Mouse (Mus musculus): ENCODE results near the gene Ubl7.
"Not testable (repeated sequence)": the region's sequence is repeated elsewhere in the genome, so short reads cannot be mapped to it uniquely, and the experiment has no call there.

Ubl7 gene

GRCm38 (mm10) chr9:57910254-57911160 lies at the start of gene Ubl7:
TSS of gene Ubl7 (plus strand) at chr9:57910979.
- peak; percentile 94 for DNase-seq (ENCODE audit: low spot score)

GRCm38 (mm10) chr9:57861951-57862471 lies 48.8 kb upstream of the Ubl7 start:
- DNase-seq (ENCODE audit: low spot score), result peak; percentile 75

GRCm38 (mm10) chr9:57864336-57864735 lies 46.4 kb upstream of the Ubl7 start:
- no peak for DNase-seq (ENCODE audit: low spot score)

- DNase-seq (ENCODE audit: low spot score), result no peak
Observed at GRCm38 (mm10) chr9:57866530-57866929, 44.2 kb upstream of the Ubl7 start.

GRCm38 (mm10) chr9:57867236-57867635 lies 43.5 kb upstream of the Ubl7 start:
- DNase-seq (ENCODE audit: low spot score), result no peak

- no peak for DNase-seq (ENCODE audit: low spot score)
Observed at GRCm38 (mm10) chr9:57867880-57868279, 42.9 kb upstream of the Ubl7 start.

GRCm38 (mm10) chr9:57868767-57869166 lies 42.0 kb upstream of the Ubl7 start:
- DNase-seq (ENCODE audit: low spot score), result no peak

- no peak for DNase-seq (ENCODE audit: low spot score)
Observed at GRCm38 (mm10) chr9:57870273-57870816, 40.4 kb upstream of the Ubl7 start.

- DNase-seq (ENCODE audit: low spot score), result no peak
Observed at GRCm38 (mm10) chr9:57874134-57874533, 36.6 kb upstream of the Ubl7 start.

- DNase-seq (ENCODE audit: low spot score), result no peak
Observed at GRCm38 (mm10) chr9:57874994-57875393, 35.8 kb upstream of the Ubl7 start.

- DNase-seq (ENCODE audit: low spot score), result no peak
Observed at GRCm38 (mm10) chr9:57879213-57879612, 31.6 kb upstream of the Ubl7 start.

- no peak for DNase-seq (ENCODE audit: low spot score)
Observed at GRCm38 (mm10) chr9:57880278-57880677, 30.5 kb upstream of the Ubl7 start.

GRCm38 (mm10) chr9:57881781-57882180 lies 29.0 kb upstream of the Ubl7 start:
- not testable (repeated sequence) for DNase-seq (ENCODE audit: low spot score)

- DNase-seq (ENCODE audit: low spot score), result no peak
Observed at GRCm38 (mm10) chr9:57883413-57883812, 27.4 kb upstream of the Ubl7 start.

- DNase-seq (ENCODE audit: low spot score), result no peak
Observed at GRCm38 (mm10) chr9:57888119-57888518, 22.7 kb upstream of the Ubl7 start.

- peak; percentile 64 for DNase-seq (ENCODE audit: low spot score)
Observed at GRCm38 (mm10) chr9:57900478-57900877, 10.3 kb upstream of the Ubl7 start.

GRCm38 (mm10) chr9:57901197-57901596 lies 9.6 kb upstream of the Ubl7 start:
- peak; percentile 23 for DNase-seq (ENCODE audit: low spot score)

- DNase-seq (ENCODE audit: low spot score), result no peak
Observed at GRCm38 (mm10) chr9:57901601-57902000, 9.2 kb upstream of the Ubl7 start.

GRCm38 (mm10) chr9:57902132-57902531 lies 8.6 kb upstream of the Ubl7 start:
- DNase-seq (ENCODE audit: low spot score), result no peak

GRCm38 (mm10) chr9:57903589-57904249 lies 7.1 kb upstream of the Ubl7 start:
- DNase-seq (ENCODE audit: low spot score), result no peak

- DNase-seq (ENCODE audit: low spot score), result no peak
Observed at GRCm38 (mm10) chr9:57904250-57904644, 6.5 kb upstream of the Ubl7 start.

- DNase-seq (ENCODE audit: low spot score), result no peak
Observed at GRCm38 (mm10) chr9:57907206-57907605, 3.6 kb upstream of the Ubl7 start.

- DNase-seq (ENCODE audit: low spot score), result no peak
Observed at GRCm38 (mm10) chr9:57912571-57912970, 1.8 kb downstream of the Ubl7 start.

All from embryo, embryonic 10 days (tissue).